Mouse (Mus musculus): ENCODE results near the gene Cdc25a.

Gene Cdc25a

GRCm38 (mm10) chr9:109874797-109875691, at the start of gene Cdc25a:
Cdc25a (plus strand) TSS chr9:109875579.
- DNase-seq (ENCODE audit: low spot score in 2 of 2), result peak; percentile 92 to 93

GRCm38 (mm10) chr9:109825739-109826138, 49.6 kb upstream of the Cdc25a start:
- no peak for DNase-seq (ENCODE audit: low spot score in 2 of 2)

- DNase-seq (ENCODE audit: low spot score in 2 of 2), result no peak
Measured at GRCm38 (mm10) chr9:109826181-109826580, 49.2 kb upstream of the Cdc25a start.

GRCm38 (mm10) chr9:109832391-109833087, 42.8 kb upstream of the Cdc25a start, which contains the start of gene Nme6:
Nme6 (plus strand) TSS chr9:109832749.
- peak; percentile 77 to 82 for DNase-seq (ENCODE audit: low spot score in 2 of 2)

- no peak for DNase-seq (ENCODE audit: low spot score in 2 of 2)
Measured at GRCm38 (mm10) chr9:109833088-109833412, 42.3 kb upstream of the Cdc25a start.

- no peak for DNase-seq (ENCODE audit: low spot score in 2 of 2)
Measured at GRCm38 (mm10) chr9:109849312-109849758, 26.0 kb upstream of the Cdc25a start, which contains the start of gene Camp. Camp (minus strand) TSS chr9:109849617.

- no peak for DNase-seq (ENCODE audit: low spot score in 2 of 2)
Measured at GRCm38 (mm10) chr9:109850099-109850498, 25.3 kb upstream of the Cdc25a start.

GRCm38 (mm10) chr9:109854341-109854740, 21.0 kb upstream of the Cdc25a start:
- DNase-seq (ENCODE audit: low spot score in 2 of 2), result no peak

GRCm38 (mm10) chr9:109855947-109856346, 19.4 kb upstream of the Cdc25a start:
- no peak for DNase-seq (ENCODE audit: low spot score in 2 of 2)

GRCm38 (mm10) chr9:109862397-109863044, 12.9 kb upstream of the Cdc25a start:
- peak; percentile 64 to 80 for DNase-seq (ENCODE audit: low spot score in 2 of 2)

GRCm38 (mm10) chr9:109863085-109863484, 12.3 kb upstream of the Cdc25a start:
- no peak for DNase-seq (ENCODE audit: low spot score in 2 of 2)

GRCm38 (mm10) chr9:109866218-109866617, 9.2 kb upstream of the Cdc25a start:
- no peak for DNase-seq (ENCODE audit: low spot score in 2 of 2)

GRCm38 (mm10) chr9:109870983-109871572, 4.3 kb upstream of the Cdc25a start:
- no peak for DNase-seq (ENCODE audit: low spot score in 2 of 2)

- peak in 1 of 2 experiments; percentile 48 for DNase-seq (ENCODE audit: low spot score in 2 of 2)
Measured at GRCm38 (mm10) chr9:109875695-109876601, 569 bp downstream of the Cdc25a start.

- DNase-seq (ENCODE audit: low spot score in 2 of 2), result no peak
Measured at GRCm38 (mm10) chr9:109876756-109877155, 1.4 kb downstream of the Cdc25a start.

GRCm38 (mm10) chr9:109877666-109878065, 2.3 kb downstream of the Cdc25a start:
- DNase-seq (ENCODE audit: low spot score in 2 of 2), result no peak

GRCm38 (mm10) chr9:109879305-109879704, 3.9 kb downstream of the Cdc25a start:
- no peak for DNase-seq (ENCODE audit: low spot score in 2 of 2)

GRCm38 (mm10) chr9:109886259-109886658, 10.9 kb downstream of the Cdc25a start:
- DNase-seq (ENCODE audit: low spot score in 2 of 2), result no peak

GRCm38 (mm10) chr9:109887321-109887720, 11.9 kb downstream of the Cdc25a start:
- no peak for DNase-seq (ENCODE audit: low spot score in 2 of 2)

- no peak for DNase-seq (ENCODE audit: low spot score in 2 of 2)
Measured at GRCm38 (mm10) chr9:109891501-109891900, 16.1 kb downstream of the Cdc25a start.

All from spleen, postnatal 14 days (tissue).